Mouse (Mus musculus): ENCODE data around the gene Nup62. TPM values are rescaled to one million over a fixed set of nuclear protein-coding genes. Genes with fewer than 3 reads are reported as not detected.

Nup62 gene
- polyA plus RNA-seq, 1 experiment from 2014 or later: 57.6 TPM

GRCm38 (mm10) chr7:44877833-44878232 lies 61.9 kb downstream of the Nup62 start:
- H3K9ac ChIP-seq (ENCODE audit: low read depth, low read length): no peak overlapping the region
- no peak for ATAC-seq (replicated peaks; ENCODE audit: low FRiP score, low read depth)
- no peak overlapping the region for H3K4me2 ChIP-seq (ENCODE audit: low read length)
- H3K9me3 ChIP-seq (replicated peaks; ENCODE audit: low read length): no peaks in the 10 kb centered on the region
- DNase-seq (ENCODE audit: low spot score): no peak
- no peak for TF ChIP-seq CTCF (IDR thresholded peaks at IDR 0.05; ENCODE audit: low read depth)
- 85% methylated on average over 14 of the region's 14 CpGs for WGBS
- no peaks in the 10 kb centered on the region for H3K4me1 ChIP-seq (replicated peaks; ENCODE audit: insufficient read depth, low read length)
- no peak overlapping the region for H3K4me3 ChIP-seq (replicated peaks; ENCODE audit: low read depth, low read length)
- peaks cover 50% of the 10 kb centered on the region for H3K36me3 ChIP-seq (ENCODE audit: insufficient read depth, low read length)
- no peaks in the 10 kb centered on the region for H3K27me3 ChIP-seq (ENCODE audit: insufficient read depth, low read length)
- H3K27ac ChIP-seq: no peak overlapping the region

MicroRNA genes within 50 kb of the gene (microRNA counts, 519-probe panel; counts per million panel counts)
- microRNA mmu-miR-707: 330 counts per million, percentile 68 among the panel's probes with 10 or more counts

Small RNA genes within 50 kb of the gene (microRNA-seq; reads per million reads assigned to microRNA genes)
- not detected for gene Mir707

Other genes with a start within 250 kb of the Nup62 start
- 376 and 408 TPM in 2 replicates for gene Napsa, start 243.7 kb upstream of the Nup62 start, polyA plus RNA-seq (2015; fragmentation: Nextera tagmentation; extraction: Ambion mirVana)
- 0.26 and 0.30 TPM in 2 replicates for gene Kcnc3, start 225.4 kb upstream of the Nup62 start, polyA plus RNA-seq (2015; fragmentation: Nextera tagmentation; extraction: Ambion mirVana)
- gene Myh14, start 145.2 kb upstream of the Nup62 start, polyA plus RNA-seq (2015; fragmentation: Nextera tagmentation; extraction: Ambion mirVana): 2.5 and 3.6 TPM in 2 replicates
- gene Izumo2, start 107.3 kb upstream of the Nup62 start, polyA plus RNA-seq (2015; fragmentation: Nextera tagmentation; extraction: Ambion mirVana): not detected in 2 replicates
- 45.3 and 49.3 TPM in 2 replicates for gene Vrk3, start 67.7 kb upstream of the Nup62 start, polyA plus RNA-seq (2015; fragmentation: Nextera tagmentation; extraction: Ambion mirVana)
- 0.87 and 0.89 TPM in 2 replicates for gene Zfp473, start 65.0 kb upstream of the Nup62 start, polyA plus RNA-seq (2015; fragmentation: Nextera tagmentation; extraction: Ambion mirVana)
- gene Il4i1, start 299 bp downstream of the Nup62 start, polyA plus RNA-seq (2015; fragmentation: Nextera tagmentation; extraction: Ambion mirVana): 0.88 and 1.0 TPM in 2 replicates
- gene Atf5, start 570 bp downstream of the Nup62 start, polyA plus RNA-seq (2015; fragmentation: Nextera tagmentation; extraction: Ambion mirVana): 4.2 and 5.3 TPM in 2 replicates
- 108 and 111 TPM in 2 replicates for gene Akt1s1, start 32.9 kb downstream of the Nup62 start, polyA plus RNA-seq (2015; fragmentation: Nextera tagmentation; extraction: Ambion mirVana)
- 78.0 and 87.0 TPM in 2 replicates for gene Tbc1d17, start 33.0 kb downstream of the Nup62 start, polyA plus RNA-seq (2015; fragmentation: Nextera tagmentation; extraction: Ambion mirVana)
- 34.0 and 36.4 TPM in 2 replicates for gene Pnkp, start 41.1 kb downstream of the Nup62 start, polyA plus RNA-seq (2015; fragmentation: Nextera tagmentation; extraction: Ambion mirVana)
- 377 and 412 TPM in 2 replicates for gene Ptov1, start 53.7 kb downstream of the Nup62 start, polyA plus RNA-seq (2015; fragmentation: Nextera tagmentation; extraction: Ambion mirVana)
- gene Med25, start 76.6 kb downstream of the Nup62 start, polyA plus RNA-seq (2015; fragmentation: Nextera tagmentation; extraction: Ambion mirVana): 91.4 and 97.8 TPM in 2 replicates
- gene Fuz, start 80.0 kb downstream of the Nup62 start, polyA plus RNA-seq (2015; fragmentation: Nextera tagmentation; extraction: Ambion mirVana): 19.9 and 21.1 TPM in 2 replicates
- gene Ap2a1, start 113.4 kb downstream of the Nup62 start, polyA plus RNA-seq (2015; fragmentation: Nextera tagmentation; extraction: Ambion mirVana): 55.8 and 55.9 TPM in 2 replicates
- gene Tsks, start 127.1 kb downstream of the Nup62 start, polyA plus RNA-seq (2015; fragmentation: Nextera tagmentation; extraction: Ambion mirVana): 0.13 and 0.14 TPM in 2 replicates
- gene Cpt1c, start 158.8 kb downstream of the Nup62 start, polyA plus RNA-seq (2015; fragmentation: Nextera tagmentation; extraction: Ambion mirVana): 13.2 and 13.7 TPM in 2 replicates
- gene Prmt1, start 170.5 kb downstream of the Nup62 start, polyA plus RNA-seq (2015; fragmentation: Nextera tagmentation; extraction: Ambion mirVana): 414 and 449 TPM in 2 replicates
- 73.6 and 76.0 TPM in 2 replicates for gene Irf3, start 181.6 kb downstream of the Nup62 start, polyA plus RNA-seq (2015; fragmentation: Nextera tagmentation; extraction: Ambion mirVana)
- 42.8 and 43.4 TPM in 2 replicates for gene Bcl2l12, start 182.6 kb downstream of the Nup62 start, polyA plus RNA-seq (2015; fragmentation: Nextera tagmentation; extraction: Ambion mirVana)
- gene Scaf1, start 200.3 kb downstream of the Nup62 start, polyA plus RNA-seq (2015; fragmentation: Nextera tagmentation; extraction: Ambion mirVana): 25.6 and 27.3 TPM in 2 replicates
- 47.6 and 53.0 TPM in 2 replicates for gene Rras, start 201.9 kb downstream of the Nup62 start, polyA plus RNA-seq (2015; fragmentation: Nextera tagmentation; extraction: Ambion mirVana)
- gene Prr12, start 236.8 kb downstream of the Nup62 start, polyA plus RNA-seq (2015; fragmentation: Nextera tagmentation; extraction: Ambion mirVana): 5.8 and 6.1 TPM in 2 replicates
- 65.0 and 65.3 TPM in 2 replicates for gene Nosip, start 246.3 kb downstream of the Nup62 start, polyA plus RNA-seq (2015; fragmentation: Nextera tagmentation; extraction: Ambion mirVana)
- 44.3 and 45.1 TPM in 2 replicates for gene Prrg2, start 246.6 kb downstream of the Nup62 start, polyA plus RNA-seq (2015; fragmentation: Nextera tagmentation; extraction: Ambion mirVana)

Data from kidney, postnatal 0 days (tissue).